Mouse (Mus musculus) megakaryocyte-erythroid progenitor cell, adult 5-6 weeks (primary cell): ENCODE measurements around the gene Map4k5. TPM values are rescaled to one million over a fixed set of nuclear protein-coding genes. Genes with fewer than 3 reads are reported as not detected.
A peak's percentile ranks its signal among the peaks of the same experiment; 100 is the strongest.

Experiments used
- ATAC-seq: replicated peaks from 2 replicates; pipeline ENCODE4 v1.8.0; 2016; ENCODE audit warnings: mild to moderate bottlenecking, inconsistent platforms; ENCODE audit not compliant: severe bottlenecking, poor library complexity, low FRiP score, low TSS enrichment
- total RNA-seq, 2 experiments: library from RNA; stranded (forward) in 1 of 2; stranded (reverse) in 1 of 2; fragments of 200-1000, 215-1000 nt in 1 of 2; fragments of >200 nt in 1 of 2; fragmentation: Nextera tagmentation in 1 of 2; gene quantifications; 2 replicates each; pipeline ENCODE4 v1.2.3; 2014 to 2017

Gene Map4k5
- total RNA-seq, 2 experiments from 2014 or later, result 29.2 to 33.9 TPM

DNA sequence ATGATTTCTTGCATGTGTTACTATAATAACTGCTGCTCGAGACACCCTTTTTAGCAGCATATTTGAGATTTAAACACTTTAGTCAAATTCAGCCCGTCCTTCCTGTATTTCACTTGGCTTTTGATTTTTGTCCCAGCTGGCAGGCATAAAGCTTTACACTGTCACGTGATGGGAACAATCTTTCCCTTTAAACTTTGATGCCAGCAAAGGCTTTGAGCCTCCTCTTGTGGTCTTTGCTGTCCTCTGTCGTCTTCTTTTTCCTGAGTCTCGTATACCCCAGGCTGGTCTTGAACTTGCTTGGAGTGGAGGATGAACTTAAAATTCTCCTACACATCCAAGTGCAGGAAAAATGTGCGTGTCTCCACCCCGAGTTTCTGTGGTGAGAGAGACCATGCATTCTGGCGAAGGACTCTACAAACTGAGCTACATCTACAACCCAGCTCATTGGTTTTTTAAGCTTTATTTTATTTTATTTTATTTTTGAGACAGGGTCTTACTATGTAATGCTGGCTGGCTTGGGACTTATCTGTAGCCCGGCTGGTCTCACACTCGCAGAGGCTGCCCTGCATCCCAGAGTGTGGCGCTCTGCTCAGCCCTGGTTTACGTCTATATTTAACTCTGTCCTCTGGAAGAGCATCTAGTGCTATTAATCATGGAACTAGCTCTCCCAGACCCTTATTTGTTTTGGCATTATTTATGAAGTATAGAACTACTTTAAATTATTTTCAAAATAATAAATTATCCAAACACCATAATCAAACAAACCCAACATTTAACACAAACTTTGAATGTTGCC lies 44.7 kb downstream of the Map4k5 start:
- ATAC-seq, result no peak

DNA sequence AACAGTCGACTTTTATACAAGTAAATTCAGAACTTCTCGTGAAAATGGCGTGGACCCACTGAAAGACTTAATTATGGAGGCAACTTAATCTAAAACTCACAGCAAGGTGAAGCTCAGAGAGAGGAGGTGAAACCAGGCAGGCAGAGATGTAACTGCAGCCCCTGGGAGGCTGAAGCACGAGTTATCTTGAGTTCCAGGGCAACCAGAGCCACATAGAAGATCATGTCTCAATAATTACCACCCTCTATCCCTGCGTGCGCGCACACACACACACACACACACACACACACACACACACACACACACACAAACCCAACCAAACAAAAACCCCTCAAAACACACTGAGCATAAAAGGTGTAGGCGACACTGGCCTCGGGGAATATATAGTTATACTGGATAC lies 46.5 kb downstream of the Map4k5 start:
- no peak for ATAC-seq

DNA sequence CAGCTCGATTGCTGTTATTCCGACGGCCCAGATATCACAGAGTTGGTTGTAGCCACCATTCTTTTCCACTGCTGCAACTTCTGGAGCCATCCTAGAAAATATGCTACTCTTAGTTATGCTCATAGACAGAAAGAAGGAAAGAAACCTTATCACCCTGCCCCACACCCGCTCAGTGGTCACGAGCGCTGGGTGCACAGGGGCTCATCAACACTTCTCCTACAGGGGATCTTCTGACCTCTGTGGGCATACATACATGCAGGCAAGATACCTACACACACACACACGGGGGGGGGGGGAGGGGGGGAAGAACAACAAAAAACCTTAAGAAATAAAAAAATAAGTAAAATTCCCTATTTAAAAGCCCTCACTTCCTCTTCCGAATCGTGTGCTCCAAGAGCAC lies 47.3 kb downstream of the Map4k5 start:
- ATAC-seq, result no peak

DNA sequence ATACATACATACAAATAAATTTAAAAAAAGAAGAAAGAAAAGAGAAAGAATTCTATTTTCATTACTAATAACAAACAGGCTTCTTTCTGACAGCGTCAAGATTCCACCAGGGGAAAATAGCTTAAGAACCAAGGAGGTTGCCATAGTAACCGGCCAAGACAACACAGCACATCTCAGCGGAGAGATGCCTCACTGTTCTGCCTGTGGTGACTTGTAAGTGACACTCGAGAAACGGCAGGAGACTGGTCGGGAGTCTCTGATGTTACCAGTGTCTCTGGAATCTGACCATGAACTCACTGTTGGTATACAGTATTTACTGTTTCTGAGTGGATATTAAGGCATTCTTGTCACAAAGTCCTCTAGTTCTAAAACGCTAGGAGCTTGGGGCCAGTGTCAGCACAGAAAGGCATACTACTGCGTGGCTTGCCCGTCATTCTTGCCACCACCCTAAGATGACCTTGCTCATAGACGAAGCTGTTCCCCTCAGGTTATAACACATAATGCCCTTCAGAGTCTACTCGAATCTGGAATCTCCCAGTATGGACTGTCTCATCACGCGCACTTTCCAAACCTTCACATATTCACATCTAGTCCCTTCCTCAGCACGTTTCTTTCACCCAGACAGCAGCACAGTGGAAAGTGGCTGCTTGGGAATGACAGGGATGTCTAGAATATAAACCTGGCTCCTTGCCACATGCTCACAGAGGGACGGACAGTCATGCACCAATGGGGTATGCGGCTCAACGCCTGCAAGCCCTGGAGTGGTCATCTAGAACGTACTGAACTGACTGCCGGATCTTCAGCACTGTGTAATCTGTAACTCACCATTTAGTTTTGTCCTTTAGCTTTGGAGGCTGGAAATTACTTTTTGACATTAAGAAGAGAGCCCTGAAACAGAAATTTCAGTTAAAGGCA lies 49.2 kb downstream of the Map4k5 start:
- no peak for ATAC-seq

DNA sequence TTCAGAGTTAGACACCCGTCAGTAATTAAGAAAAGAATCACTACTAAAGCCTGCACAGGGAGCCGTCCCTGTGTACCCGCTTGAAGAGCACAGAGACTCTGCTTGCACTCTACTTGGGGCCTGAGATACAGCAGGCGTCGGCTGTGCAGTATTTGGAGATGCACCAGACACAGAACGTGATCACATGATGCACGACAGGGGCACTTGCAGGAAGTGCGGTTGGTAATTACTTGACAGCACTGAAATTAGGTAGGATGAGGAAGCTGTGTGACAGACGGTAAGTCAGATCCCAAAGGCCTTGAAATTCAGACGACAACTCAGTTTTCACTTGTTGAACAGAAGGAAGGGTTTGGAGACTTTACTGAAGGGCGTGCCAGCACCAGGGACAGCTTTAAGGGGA lies 54.6 kb downstream of the Map4k5 start:
- ATAC-seq, result no peak

DNA sequence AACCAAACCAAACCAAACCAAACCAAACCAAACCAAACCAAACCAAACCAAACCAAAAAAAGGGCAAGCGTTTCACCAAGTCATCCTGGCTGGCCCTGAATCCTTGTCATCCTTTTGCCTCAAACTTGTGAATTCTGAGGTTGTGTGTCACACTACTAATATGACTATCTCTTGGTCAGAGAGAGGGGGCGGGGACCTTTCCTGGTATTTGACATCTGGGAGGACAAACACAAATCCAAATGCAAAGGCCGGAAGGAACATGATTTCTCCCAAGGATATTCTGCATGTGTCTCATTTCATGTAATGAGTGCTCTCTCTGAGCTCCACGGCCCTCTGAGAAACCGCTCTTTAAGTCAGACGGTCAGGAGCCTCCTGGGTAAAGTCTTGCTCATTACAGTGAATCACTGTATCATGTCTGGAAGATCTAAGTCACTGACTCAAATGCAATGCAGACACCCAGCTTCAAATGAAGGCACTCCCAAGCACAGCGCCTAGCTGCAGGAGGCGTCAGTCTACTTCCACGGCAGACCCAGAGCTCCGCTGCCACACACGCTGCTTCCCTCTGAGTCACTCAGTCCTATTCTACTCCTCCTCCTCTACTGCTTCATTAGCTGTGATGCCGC lies 58.9 kb downstream of the Map4k5 start:
- no peak for ATAC-seq

DNA sequence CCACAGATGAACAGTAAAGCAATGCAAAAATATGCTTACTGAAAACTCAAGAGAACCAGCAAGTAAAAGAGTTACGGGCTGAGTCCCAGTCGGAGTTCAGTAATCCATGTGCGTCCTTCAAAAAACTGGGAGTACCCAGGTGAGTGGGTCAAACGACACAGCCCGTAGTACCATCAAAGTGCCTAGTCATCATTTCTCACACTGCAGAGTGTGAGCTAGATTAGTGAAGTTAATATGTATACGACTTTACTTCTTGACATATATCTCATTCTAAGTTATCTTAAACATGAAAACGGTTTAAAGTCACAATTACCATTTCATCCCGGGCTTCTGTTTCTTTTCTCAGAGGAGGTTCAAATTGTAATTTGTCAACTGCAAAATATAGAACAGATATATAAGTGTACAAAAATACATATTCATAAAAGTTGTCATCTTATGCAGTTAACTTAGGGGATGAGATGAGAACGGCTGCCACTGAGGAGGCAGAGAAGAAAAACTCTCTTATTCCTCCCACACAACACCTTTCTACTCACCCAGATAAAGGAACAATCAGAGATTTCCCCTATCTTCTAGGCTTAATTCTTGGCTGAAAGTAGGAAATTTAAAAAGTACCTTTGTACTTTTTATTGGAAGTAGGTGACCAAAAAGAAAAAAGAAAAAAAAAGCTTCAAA lies 61.6 kb downstream of the Map4k5 start:
- no peak for ATAC-seq

DNA sequence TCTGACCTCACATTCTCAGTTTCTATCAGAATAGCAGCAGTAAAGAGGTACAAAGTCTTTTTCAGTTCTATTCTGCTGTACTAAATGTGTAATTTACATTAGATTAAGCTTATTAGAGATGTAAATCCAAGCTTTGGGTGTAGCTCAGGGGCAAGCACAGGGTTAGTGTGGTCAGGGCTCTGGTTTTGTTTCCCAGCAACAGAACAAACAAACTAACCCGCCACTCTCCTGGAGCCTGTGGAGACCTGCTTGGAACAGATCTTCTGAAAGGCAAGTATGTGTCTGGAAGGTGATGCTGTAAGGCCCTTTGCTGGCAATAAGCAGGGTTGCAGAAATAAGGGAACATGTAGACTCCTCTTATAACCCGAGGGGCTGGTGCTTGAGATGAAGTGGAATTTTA lies 64.8 kb downstream of the Map4k5 start:
- no peak for ATAC-seq

DNA sequence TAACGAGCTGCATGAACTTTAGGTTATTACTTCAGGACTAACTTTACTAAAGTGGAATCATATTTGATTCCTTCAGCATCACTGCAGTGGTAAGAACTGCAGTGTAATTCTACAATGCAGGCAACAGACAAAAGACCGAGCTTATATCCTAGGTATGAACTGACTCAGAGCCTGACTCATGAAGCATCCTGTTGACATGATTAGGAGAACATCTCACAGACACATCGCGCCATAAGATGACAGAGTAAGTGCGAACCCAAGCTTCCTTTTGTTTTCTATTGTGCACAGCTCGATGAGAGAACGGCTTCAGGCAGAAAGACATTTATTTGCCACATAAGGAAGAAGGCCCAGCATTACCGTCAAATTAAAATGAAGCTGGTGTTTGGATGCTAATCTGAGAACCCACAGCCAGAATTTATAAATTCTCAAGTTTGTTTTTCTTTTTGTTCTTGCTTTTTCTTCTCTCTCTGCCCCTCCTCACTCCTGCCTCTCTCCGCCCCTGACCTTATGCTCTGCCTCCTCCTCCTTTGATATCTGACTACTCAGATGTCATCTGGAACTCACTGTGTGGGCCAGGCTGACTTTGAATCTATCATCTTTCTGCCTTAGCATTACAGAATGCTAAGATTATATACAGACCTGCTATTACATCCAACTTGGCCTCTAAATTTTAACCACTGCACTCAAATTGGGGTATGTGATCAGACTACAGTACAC lies 68.0 kb downstream of the Map4k5 start:
- no peak for ATAC-seq

DNA sequence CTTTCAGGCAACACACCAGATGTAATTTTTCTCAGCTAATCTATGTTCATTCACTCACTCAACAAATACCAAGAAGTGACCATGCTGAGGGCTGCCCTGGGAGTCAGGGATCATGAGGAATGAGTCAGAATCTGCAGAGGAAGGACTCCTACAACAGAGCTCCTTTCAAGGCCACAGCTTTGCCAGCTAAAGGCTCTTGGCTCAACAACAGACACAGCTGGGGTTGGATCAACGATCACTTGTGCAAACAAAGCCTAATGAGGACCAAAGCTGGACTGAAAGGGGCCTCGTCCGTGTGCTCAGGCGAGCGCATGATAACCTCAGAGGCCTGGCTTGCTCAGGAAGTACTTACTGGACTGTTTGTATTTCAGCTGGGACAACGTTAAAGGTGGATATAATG lies 78.7 kb downstream of the Map4k5 start:
- ATAC-seq, result no peak

DNA sequence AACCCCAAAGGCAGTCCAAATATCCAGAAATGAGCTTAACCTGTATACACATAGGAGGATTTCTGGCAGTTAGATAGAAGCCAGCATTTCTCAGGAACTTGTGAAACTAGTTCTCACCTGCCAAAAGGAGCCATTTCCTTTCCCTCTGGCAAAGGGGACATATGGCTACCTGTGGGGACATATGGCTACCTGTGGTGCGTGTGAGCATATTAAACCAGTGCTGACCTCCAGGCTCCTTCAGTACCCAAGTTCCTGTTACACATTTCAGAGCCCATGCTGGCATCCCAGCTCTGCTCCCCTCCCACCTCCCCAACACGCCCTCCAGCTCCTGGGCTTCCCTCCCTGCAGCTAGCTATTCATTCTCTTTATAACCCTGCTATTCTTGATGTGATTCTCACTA lies 79.4 kb downstream of the Map4k5 start:
- no peak for ATAC-seq

DNA sequence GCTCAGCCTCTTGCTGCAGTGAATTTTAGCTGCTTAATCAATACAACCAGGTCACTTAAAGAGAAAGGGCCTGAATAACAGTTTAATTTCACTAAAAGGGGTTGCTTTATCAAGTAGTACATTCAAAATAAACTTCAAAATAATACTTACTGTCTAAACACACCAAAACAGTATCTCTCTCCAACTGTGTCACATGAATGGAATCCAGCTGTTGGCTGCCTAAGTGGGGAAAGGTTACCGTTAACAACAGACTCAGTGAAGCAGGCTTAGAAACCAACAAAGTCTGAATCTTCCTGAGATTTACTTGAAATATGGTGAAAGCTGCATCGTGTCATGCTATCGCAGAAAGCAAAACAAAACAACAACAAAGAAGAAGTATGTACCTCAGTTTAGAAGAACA lies 80.0 kb downstream of the Map4k5 start:
- ATAC-seq, result no peak

DNA sequence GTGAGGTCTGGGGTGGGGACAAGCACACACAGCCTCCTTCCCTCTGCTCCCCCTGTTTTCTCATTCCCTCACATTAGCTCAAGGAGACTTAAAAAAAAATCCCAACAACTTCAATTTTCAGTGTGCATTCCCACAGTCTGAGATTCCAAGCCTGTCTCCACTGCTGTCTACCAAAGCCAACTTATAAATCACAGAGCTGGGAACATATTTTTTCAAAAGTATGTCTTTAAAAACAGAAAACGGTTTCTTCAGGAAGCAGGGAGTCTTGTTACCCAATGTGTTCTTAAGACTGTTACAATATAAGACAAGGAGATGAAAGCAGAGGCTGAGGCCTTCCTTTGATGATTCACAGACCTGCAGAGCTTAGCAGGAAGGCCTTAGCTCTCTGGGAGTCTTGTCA lies 81.0 kb downstream of the Map4k5 start:
- no peak for ATAC-seq

DNA sequence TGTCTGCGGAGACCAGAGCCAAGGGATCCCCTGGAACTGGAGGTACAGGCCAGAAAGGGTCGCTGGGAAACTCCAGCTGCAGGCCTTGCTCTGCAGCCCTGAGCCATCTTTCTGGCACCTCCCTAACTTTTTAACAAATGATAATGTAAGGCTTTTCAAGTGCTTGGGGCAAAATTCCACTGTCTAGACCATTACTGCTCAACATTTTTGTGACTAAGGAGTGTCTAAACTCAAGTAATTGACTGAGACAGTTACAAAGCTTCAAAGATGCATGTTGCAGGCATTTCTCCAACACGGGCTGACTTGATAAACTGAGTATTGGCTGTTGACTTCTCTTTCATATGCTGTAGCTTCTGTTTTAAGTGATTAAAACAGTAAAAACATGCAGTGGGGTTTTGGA lies 83.6 kb downstream of the Map4k5 start:
- no peak for ATAC-seq

DNA sequence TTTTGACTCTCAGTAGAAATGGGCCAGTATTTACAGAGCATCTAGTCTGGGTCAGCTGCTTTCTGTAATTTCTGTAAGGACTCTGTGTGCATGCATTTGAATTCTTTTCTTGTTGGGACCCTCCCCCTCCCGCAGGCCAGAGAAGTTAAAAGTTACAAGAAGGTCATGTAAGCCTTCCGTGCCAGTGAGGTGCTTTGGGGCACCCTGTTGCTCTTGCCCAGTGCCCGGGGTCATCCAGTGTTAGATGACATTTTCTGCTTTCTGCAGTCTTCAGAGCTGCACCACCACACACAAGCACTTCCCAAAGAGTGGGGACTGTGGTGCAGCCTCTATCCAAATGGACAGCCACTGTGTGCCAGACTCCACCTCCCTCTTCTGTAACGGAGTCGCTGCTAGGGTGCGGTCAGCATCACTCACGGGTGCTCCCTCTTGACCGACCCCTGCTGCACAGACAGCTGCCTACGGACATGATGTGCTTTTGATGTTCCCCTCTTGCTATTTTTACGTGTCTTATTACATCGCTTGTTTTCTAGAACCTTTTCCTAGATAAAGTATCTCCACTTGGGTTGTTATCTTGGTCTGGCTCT lies 85.5 kb downstream of the Map4k5 start:
- no peak for ATAC-seq

DNA sequence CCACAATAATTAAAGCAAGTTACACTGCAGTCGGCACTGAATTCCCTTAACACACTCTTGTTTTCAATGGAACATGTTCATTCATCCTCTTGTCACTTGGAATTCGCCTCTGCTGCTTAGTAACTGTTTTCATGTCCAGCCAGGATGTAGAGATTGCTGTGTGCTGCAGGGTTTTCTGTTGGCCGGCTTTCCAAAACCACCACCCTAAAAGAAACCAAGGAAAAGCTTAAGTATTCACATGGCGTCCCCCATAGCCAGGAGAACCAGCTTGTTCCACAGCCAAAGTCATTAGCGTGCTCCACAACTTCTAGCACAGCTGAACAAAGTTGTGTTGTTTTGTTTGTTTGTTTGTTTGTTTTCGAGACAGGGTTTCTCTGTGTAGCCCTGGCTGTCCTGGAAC lies 87.9 kb downstream of the Map4k5 start:
- 0 out of 2 replicates have a peak, but pooled peaks have one; percentile 6 for ATAC-seq

DNA sequence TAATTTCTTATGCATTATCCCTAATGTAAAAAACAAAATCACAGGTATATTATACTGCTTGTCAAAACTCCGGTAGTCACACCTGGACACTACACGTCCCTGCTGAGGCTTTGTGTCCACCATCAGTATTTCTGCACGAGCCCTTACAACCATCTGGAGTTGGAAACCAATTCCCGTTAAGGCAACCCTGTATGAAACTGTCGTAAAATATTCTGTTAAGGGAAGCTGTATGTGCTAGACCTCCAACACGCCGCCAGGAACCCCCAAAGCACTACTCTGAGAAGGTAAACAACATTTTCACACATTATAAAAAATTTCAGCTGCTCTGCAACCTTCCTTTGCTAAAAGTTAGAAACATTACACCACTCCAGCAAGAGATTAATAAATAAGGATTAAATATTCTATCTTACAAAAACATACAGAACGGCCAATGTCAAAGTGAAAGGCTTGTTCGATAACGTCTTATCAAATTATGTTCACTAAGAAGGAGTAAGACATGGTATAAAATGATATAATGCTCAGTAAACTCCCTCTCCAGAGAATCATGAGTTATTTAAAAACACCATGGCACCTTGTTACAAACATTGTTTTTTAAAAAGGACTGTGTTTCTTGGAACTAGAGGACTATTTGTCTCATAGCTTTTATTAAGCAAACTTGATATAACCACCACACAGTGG lies 88.5 kb downstream of the Map4k5 start:
- peak; percentile 46 for ATAC-seq

DNA sequence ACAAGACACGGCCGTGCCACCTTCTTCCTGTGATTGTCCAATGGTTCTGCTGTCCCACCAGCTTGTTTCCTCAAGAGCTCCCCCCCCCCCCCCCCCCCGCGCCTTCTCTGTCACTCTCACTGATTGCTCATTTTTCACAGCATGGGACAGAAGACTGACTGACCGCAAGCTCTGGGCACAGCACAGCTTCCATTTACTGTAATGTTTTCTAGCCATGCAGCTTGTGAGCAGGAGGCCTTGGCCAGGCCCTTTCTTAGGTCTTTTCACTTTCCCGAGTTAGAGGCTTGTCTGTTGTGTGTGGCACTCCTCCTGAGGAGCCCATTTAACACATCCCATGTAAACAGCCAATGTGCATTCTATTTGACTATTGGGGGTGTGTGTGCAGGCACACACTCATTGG lies 89.8 kb downstream of the Map4k5 start:
- ATAC-seq, result no peak
